Mouse (Mus musculus) cerebellum, adult 2 months (tissue): Measurements from ENCODE around the gene Kcnd1. TPM values are rescaled to one million over a fixed set of nuclear protein-coding genes. Genes with fewer than 3 reads are reported as not detected.

Source experiments
- DNase-seq, 2 experiments: peaks; one replicate each; pipeline ENCODE4 v3.0.0; 2021
- H3K27ac ChIP-seq: fragments of 200-500 bp; 2 replicates; pipeline ENCODE4 v1.5.1; 2012; ENCODE audit warnings: low read length, control low read depth, inconsistent platforms; ENCODE audit not compliant: insufficient read depth
- H3K27me3 ChIP-seq: fragments of 200-500 bp; 2 replicates; pipeline ENCODE4 v1.6.1; 2012; ENCODE audit warnings: inconsistent platforms, mild to moderate bottlenecking, low read length, moderate library complexity; ENCODE audit not compliant: control insufficient read depth, insufficient read depth
- H3K4me1 ChIP-seq: fragments of 200-500 bp; 2 replicates; pipeline ENCODE4 v1.6.1; 2011; ENCODE audit warnings: low read length; ENCODE audit not compliant: control insufficient read depth, insufficient read depth
- H3K4me3 ChIP-seq: fragments of 200-500 bp; replicated peaks from 2 replicates; pipeline ENCODE3; 2011; ENCODE audit warnings: mild to moderate bottlenecking, low read depth, low read length, control low read depth; ENCODE audit not compliant: insufficient read depth
- CTCF ChIP-seq: fragments of 200-500 bp; IDR thresholded peaks from 2 replicates; pipeline ENCODE4 v1.5.1; 2011; ENCODE audit warnings: low read depth, mild to moderate bottlenecking, control low read depth, low read length, moderate library complexity, borderline replicate concordance; ENCODE audit not compliant: insufficient read depth
- POLR2A ChIP-seq: fragments of 200-500 bp; IDR thresholded peaks from 2 replicates; pipeline ENCODE4 v1.6.1; 2011; ENCODE audit warnings: low read length, control low read depth, borderline replicate concordance; ENCODE audit not compliant: insufficient read depth
- WGBS: fragments of 180-500 bp; shearing (Covaris S2); methylation state at CpG from one replicate; pipeline ENCODE4 v1.1.7; 2018; 5-methylcytosine and 5-hydroxymethylcytosine counted together
- polyA plus RNA-seq: library from polyadenylated mRNA; depleted of rRNA; stranded (reverse); fragments of >200 nt; gene quantifications from 2 replicates; pipeline ENCODE4 v1.2.3, GENCODE M21; 2012; rRNA removed

The Kcnd1 gene
- polyA plus RNA-seq, 1 experiment, result 7.6 TPM

DNA sequence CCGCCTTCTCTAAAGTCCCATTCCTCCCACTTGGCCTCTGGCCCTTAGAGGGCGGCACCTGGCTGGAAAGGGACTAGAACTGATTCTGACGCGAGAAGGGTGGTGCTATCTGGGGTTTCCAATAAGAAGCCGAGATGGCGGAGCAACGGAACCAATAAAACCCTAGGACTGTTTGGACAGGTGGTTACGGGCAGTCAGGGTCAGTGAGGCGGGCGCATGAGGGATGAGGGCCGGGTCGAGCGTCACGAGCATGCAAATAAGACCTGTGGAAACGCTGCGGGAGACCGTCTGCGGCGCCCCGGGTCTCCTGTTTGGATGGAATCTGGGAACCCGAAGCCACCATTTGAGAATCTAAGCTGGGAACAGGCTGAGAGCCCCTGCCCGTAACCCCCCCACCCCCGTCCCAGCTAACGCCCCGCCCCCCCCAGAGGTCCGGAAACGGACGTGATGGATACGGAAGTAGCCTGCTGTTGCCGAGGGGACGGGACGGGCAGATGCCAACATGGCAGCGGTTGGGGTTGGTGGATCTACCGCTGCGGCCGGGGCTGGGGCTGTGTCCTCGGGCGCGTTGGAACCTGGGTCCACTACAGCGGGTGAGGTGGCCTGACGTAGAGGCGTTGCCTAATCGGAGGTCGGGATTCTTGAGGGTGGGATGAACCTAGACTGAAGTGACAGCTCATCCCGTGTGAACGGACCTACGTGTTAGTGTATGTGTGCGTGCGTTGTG, 61.9 kb downstream of the Kcnd1 start, which contains the start of gene Slc35a2:
Gene Slc35a2, plus strand, starts transcription at position 188 of the 727 bp plus-strand sequence.
- Histone ChIP-seq H3K27ac (peak within 1 kb of the TSS; percentile 94), H3K4me3 (peak within 1 kb of the TSS; percentile 99), H3K27me3 (no peaks in the 10 kb centered on the region), H3K4me1 (no peaks in the 10 kb centered on the region)
- peak; percentile 85 to 92 for DNase-seq
- 5% methylated on average over 41 of the region's 49 CpGs for WGBS
- TF ChIP-seq CTCF (no peak), POLR2A (peak; percentile 58)

Other genes with a start within 250 kb of the Kcnd1 start
- 0.03 TPM in 1 of 2 replicates, not detected in the other for gene Foxp3, start 248.6 kb upstream of the Kcnd1 start, polyA plus RNA-seq
- 20.6 and 21.4 TPM in 2 replicates for gene Ppp1r3f, start 248.0 kb upstream of the Kcnd1 start, polyA plus RNA-seq
- gene Ccdc22, start 216.8 kb upstream of the Kcnd1 start, polyA plus RNA-seq, result 31.7 and 33.4 TPM in 2 replicates
- 0.08 and 0.13 TPM in 2 replicates for gene Cacna1f, start 215.2 kb upstream of the Kcnd1 start, polyA plus RNA-seq
- 945 and 955 TPM in 2 replicates for gene Syp, start 183.8 kb upstream of the Kcnd1 start, polyA plus RNA-seq
- gene Prickle3, start 165.0 kb upstream of the Kcnd1 start, polyA plus RNA-seq, result 1.7 and 2.1 TPM in 2 replicates
- 5.2 and 6.5 TPM in 2 replicates for gene Plp2, start 150.9 kb upstream of the Kcnd1 start, polyA plus RNA-seq
- gene Magix, start 141.0 kb upstream of the Kcnd1 start, polyA plus RNA-seq, result 2.2 and 2.6 TPM in 2 replicates
- gene Gpkow, start 125.2 kb upstream of the Kcnd1 start, polyA plus RNA-seq, result 30.5 and 33.1 TPM in 2 replicates
- 81.8 and 82.7 TPM in 2 replicates for gene Wdr45, start 108.0 kb upstream of the Kcnd1 start, polyA plus RNA-seq
- gene Gm45208, start 100.0 kb upstream of the Kcnd1 start, polyA plus RNA-seq, result 0.54 TPM in 1 of 2 replicates, not detected in the other
- gene Praf2, start 93.8 kb upstream of the Kcnd1 start, polyA plus RNA-seq, result 166 and 179 TPM in 2 replicates
- 68.3 and 82.6 TPM in 2 replicates for gene Ccdc120, start 71.4 kb upstream of the Kcnd1 start, polyA plus RNA-seq
- gene Tfe3, start 59.7 kb upstream of the Kcnd1 start, polyA plus RNA-seq, result 24.4 and 24.5 TPM in 2 replicates
- gene Gripap1, start 32.5 kb upstream of the Kcnd1 start, polyA plus RNA-seq, result 110 TPM in 2 replicates
- 49.4 and 52.5 TPM in 2 replicates for gene Otud5, start 19.1 kb downstream of the Kcnd1 start, polyA plus RNA-seq
- gene Pim2, start 56.0 kb downstream of the Kcnd1 start, polyA plus RNA-seq, result 47.9 and 50.5 TPM in 2 replicates
- gene Slc35a2, start 61.7 kb downstream of the Kcnd1 start, polyA plus RNA-seq, result 40.6 and 46.8 TPM in 2 replicates
- 165 and 174 TPM in 2 replicates for gene Pqbp1, start 77.0 kb downstream of the Kcnd1 start, polyA plus RNA-seq
- gene Timm17b, start 77.1 kb downstream of the Kcnd1 start, polyA plus RNA-seq, result 27.5 TPM in 2 replicates
- gene Gm10491, start 85.5 kb downstream of the Kcnd1 start, polyA plus RNA-seq, result not detected in 2 replicates
- not detected in 2 replicates for gene Gm10490, start 87.3 kb downstream of the Kcnd1 start, polyA plus RNA-seq
- 395 and 461 TPM in 2 replicates for gene Pcsk1n, start 97.5 kb downstream of the Kcnd1 start, polyA plus RNA-seq
- not detected in 2 replicates for gene Eras, start 106.3 kb downstream of the Kcnd1 start, polyA plus RNA-seq
- 66.2 and 71.0 TPM in 2 replicates for gene Hdac6, start 125.6 kb downstream of the Kcnd1 start, polyA plus RNA-seq
- not detected in 2 replicates for gene Gata1, start 155.8 kb downstream of the Kcnd1 start, polyA plus RNA-seq
- 0.90 and 1.3 TPM in 2 replicates for gene Glod5, start 196.2 kb downstream of the Kcnd1 start, polyA plus RNA-seq